Mouse (Mus musculus) limb, embryonic 14.5 days (tissue): ENCODE results near the gene Jak2. TPM values are rescaled to one million over a fixed set of nuclear protein-coding genes. Genes with fewer than 3 reads are reported as not detected.

Experiments
- ATAC-seq: fragments of 200-750 bp; cut with Nextera tagmentation; 2 replicates; pipeline ENCODE4 v1.8.0; 2017; ENCODE audit warnings: low read depth, moderate number of reproducible peaks, moderate TSS enrichment; ENCODE audit not compliant: low FRiP score
- DNase-seq: peaks from one replicate; pipeline ENCODE4 v3.0.0-alpha.2; 2015; ENCODE audit warnings: low spot score
- H3K27ac ChIP-seq: fragments of 300-500 bp; sonication (generic); replicated peaks from 2 replicates; pipeline ENCODE4 v1.5.1; 2014; ENCODE audit warnings: low read depth, mild to moderate bottlenecking, low read length, moderate library complexity, mixed read lengths
- H3K27me3 ChIP-seq: fragments of 300-500 bp; sonication (generic); 2 replicates; pipeline ENCODE4 v1.6.1; 2014; ENCODE audit warnings: low read length, mixed read lengths; ENCODE audit not compliant: control insufficient read depth, insufficient read depth
- H3K36me3 ChIP-seq: fragments of 300-500 bp; sonication (generic); 2 replicates; pipeline ENCODE4 v1.6.1; 2014; ENCODE audit warnings: mild to moderate bottlenecking, low read length, moderate library complexity, mixed read lengths; ENCODE audit not compliant: control insufficient read depth, insufficient read depth
- H3K4me1 ChIP-seq: fragments of 300-500 bp; sonication (generic); 2 replicates; pipeline ENCODE4 v1.6.1; 2014; ENCODE audit warnings: antibody characterized with exemption, low read length, mixed read lengths; ENCODE audit not compliant: control insufficient read depth, insufficient read depth
- H3K4me2 ChIP-seq: fragments of 300-500 bp; sonication (generic); replicated peaks from 2 replicates; pipeline ENCODE4 v1.6.1; 2014; ENCODE audit warnings: low read depth, mild to moderate bottlenecking, low read length, moderate library complexity; ENCODE audit not compliant: severe bottlenecking
- H3K4me3 ChIP-seq: fragments of 300-500 bp; sonication (generic); replicated peaks from 2 replicates; pipeline ENCODE4 v1.5.1; 2014; ENCODE audit warnings: low read length
- H3K9ac ChIP-seq: fragments of 300-500 bp; sonication (generic); 2 replicates; pipeline ENCODE4 v1.6.1; 2014; ENCODE audit warnings: mild to moderate bottlenecking, low read depth, low read length, moderate library complexity; ENCODE audit not compliant: severe bottlenecking
- H3K9me3 ChIP-seq: fragments of 300-500 bp; sonication (generic); 2 replicates; pipeline ENCODE4 v1.6.1; 2016; ENCODE audit warnings: low read length; ENCODE audit not compliant: control insufficient read depth
- POLR2A ChIP-seq: fragments of 200-500 bp; IDR thresholded peaks from 2 replicates; pipeline ENCODE4 v1.8.0; 2012; ENCODE audit warnings: inconsistent platforms, mild to moderate bottlenecking, moderate library complexity, borderline replicate concordance; ENCODE audit not compliant: insufficient read depth, insufficient read length; ENCODE audit errors: extremely low read depth
- WGBS: fragments of 180-500 bp; shearing (Covaris S2); extraction: QIAGEN DNeasy Blood & Tissue Kit; methylation state at CpG from one replicate; pipeline ENCODE4 v1.1.7; 2014; 5-methylcytosine and 5-hydroxymethylcytosine counted together
- polyA plus RNA-seq, 2 experiments: library from polyadenylated mRNA; depleted of rRNA in 1 of 2; stranded (reverse) in 1 of 2; unstranded in 1 of 2; fragments of >200 nt; fragmentation: Nextera tagmentation in 1 of 2; extraction: Ambion mirVana in 1 of 2; gene quantifications; 2 replicates each; pipeline versions ENCODE4 v1.2.1 to v1.2.3; 2012 to 2014

Gene Jak2
- polyA plus RNA-seq, 2 experiments: 15.2 to 15.7 TPM

DNA sequence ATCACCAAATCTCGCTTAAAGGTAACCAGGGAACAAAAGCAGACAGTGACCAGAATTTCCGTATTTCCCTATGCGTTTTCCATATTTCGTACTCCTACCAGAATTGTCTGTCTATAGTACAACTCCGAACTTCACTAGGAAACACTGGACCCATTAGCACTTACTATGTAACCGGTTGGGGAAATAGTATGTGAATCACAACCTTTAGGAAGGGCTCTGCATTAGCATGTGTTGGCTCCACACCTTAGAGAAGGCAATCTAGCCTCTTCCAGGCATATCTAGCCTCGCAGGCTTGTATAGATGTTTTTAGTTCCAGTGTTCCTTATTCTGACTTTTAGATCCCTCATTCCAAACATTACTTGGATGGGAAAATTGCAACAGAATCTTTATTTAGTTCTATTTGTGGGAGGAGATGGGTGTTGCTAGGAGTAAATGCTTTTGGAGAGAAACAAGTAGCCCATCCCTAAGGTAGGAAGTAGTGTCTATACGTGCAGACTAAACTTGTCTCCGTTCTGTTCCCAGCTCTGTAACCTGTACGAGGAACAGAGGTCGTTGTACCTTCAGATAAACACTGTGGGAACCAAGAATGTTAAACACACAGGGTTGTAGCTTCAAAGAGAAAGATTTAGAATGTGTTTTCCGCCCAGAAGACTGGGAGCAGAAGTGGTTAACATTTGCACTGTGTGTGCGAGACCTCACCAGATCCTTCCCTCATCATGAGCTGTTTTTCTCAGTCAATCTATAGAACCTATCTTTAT, 110.7 kb downstream of the Jak2 start:
- TF ChIP-seq POLR2A: no peak
- Histone ChIP-seq H3K4me1 (0 out of 2 replicates have a peak, but pooled peaks cover 5% of the 10 kb centered on the region), H3K4me3 (peak overlapping the region; percentile 55), H3K9ac (peak overlapping the region; percentile 61), H3K27me3 (no peaks in the 10 kb centered on the region), H3K4me2 (peak overlapping the region; percentile 83), H3K36me3 (no peaks in the 10 kb centered on the region; the same call in 1 of the 2 replicates), H3K27ac (no peak overlapping the region), H3K9me3 (no peaks in the 10 kb centered on the region)
- ATAC-seq: 0 out of 2 replicates have a peak, but pooled peaks have one; percentile 20
- WGBS: 42% methylated on average over 13 of the region's 13 CpGs
- DNase-seq: no peak

Other genes starting within 250 kb of the Jak2 start
- gene Ak3, start 203.9 kb upstream of the Jak2 start, polyA plus RNA-seq (2012; rRNA removed): 33.9 and 36.0 TPM in 2 replicates
- gene Ak3, start 203.9 kb upstream of the Jak2 start, polyA plus RNA-seq (2014; fragmentation: Nextera tagmentation; extraction: Ambion mirVana): 83.9 and 84.8 TPM in 2 replicates
- 28.2 and 30.9 TPM in 2 replicates for gene Rcl1, start 150.5 kb upstream of the Jak2 start, polyA plus RNA-seq (2012; rRNA removed)
- 47.4 and 48.6 TPM in 2 replicates for gene Rcl1, start 150.5 kb upstream of the Jak2 start, polyA plus RNA-seq (2014; fragmentation: Nextera tagmentation; extraction: Ambion mirVana)
- 2.8 and 3.0 TPM in 2 replicates for gene Insl6, start 73.5 kb downstream of the Jak2 start, polyA plus RNA-seq (2012; rRNA removed)
- 5.6 and 6.7 TPM in 2 replicates for gene Insl6, start 73.5 kb downstream of the Jak2 start, polyA plus RNA-seq (2014; fragmentation: Nextera tagmentation; extraction: Ambion mirVana)
- gene Rln1, start 82.8 kb downstream of the Jak2 start, polyA plus RNA-seq (2012; rRNA removed): 0.19 and 0.41 TPM in 2 replicates
- gene Rln1, start 82.8 kb downstream of the Jak2 start, polyA plus RNA-seq (2014; fragmentation: Nextera tagmentation; extraction: Ambion mirVana): 0.68 TPM in 1 of 2 replicates, not detected in the other
- 36.7 and 47.5 TPM in 2 replicates for gene Plgrkt, start 115.6 kb downstream of the Jak2 start, polyA plus RNA-seq (2012; rRNA removed)
- 64.6 and 65.8 TPM in 2 replicates for gene Plgrkt, start 115.6 kb downstream of the Jak2 start, polyA plus RNA-seq (2014; fragmentation: Nextera tagmentation; extraction: Ambion mirVana)
- 0.47 and 0.77 TPM in 2 replicates for gene Cd274, start 115.6 kb downstream of the Jak2 start, polyA plus RNA-seq (2012; rRNA removed)
- gene Cd274, start 115.6 kb downstream of the Jak2 start, polyA plus RNA-seq (2014; fragmentation: Nextera tagmentation; extraction: Ambion mirVana): 0.10 and 0.21 TPM in 2 replicates
- not detected in 2 replicates for gene Pdcd1lg2, start 159.1 kb downstream of the Jak2 start, polyA plus RNA-seq (2012; rRNA removed)
- gene Pdcd1lg2, start 159.1 kb downstream of the Jak2 start, polyA plus RNA-seq (2014; fragmentation: Nextera tagmentation; extraction: Ambion mirVana): not detected in 2 replicates